Mouse (Mus musculus) MEL (cell line): ENCODE results near the gene Ptpa.

ENCODE experiments used
- CHD1 ChIP-seq: IDR thresholded peaks from 2 replicates; pipeline ENCODE4 v1.6.1; 2012; ENCODE audit warnings: low read depth, mild to moderate bottlenecking, inconsistent platforms, low read length, improper control_type of control experiment
- CTCF ChIP-seq, 3 experiments: IDR thresholded peaks in 2 of 3; conservative IDR thresholded peaks in 1 of 3; 2 replicates each; pipeline ENCODE4 v1.5.1; 2011 to 2012; ENCODE audit warnings: low read length in 3 of 3, low read depth in 2 of 3, mild to moderate bottlenecking in 2 of 3, improper control_type of control experiment in 1 of 3, inconsistent platforms in 1 of 3, mixed read lengths in 1 of 3, moderate library complexity in 1 of 3; ENCODE audit not compliant: control insufficient read depth in 1 of 3, insufficient read depth in 1 of 3, poor library complexity in 1 of 3, severe bottlenecking in 1 of 3
- EP300 ChIP-seq, 2 experiments: IDR thresholded peaks; 2 replicates each; pipeline ENCODE4 v1.6.1; 2011; ENCODE audit warnings: improper control_type of control experiment in 2 of 2, low read length in 2 of 2, low read depth in 1 of 2, mild to moderate bottlenecking in 1 of 2
- GATA1 ChIP-seq: IDR thresholded peaks from 2 replicates; pipeline ENCODE4 v1.6.1; 2011; ENCODE audit warnings: low read depth, low read length, improper control_type of control experiment
- HCFC1 ChIP-seq: IDR thresholded peaks from 2 replicates; pipeline ENCODE4 v1.6.1; 2012; ENCODE audit warnings: low read depth, mild to moderate bottlenecking, inconsistent platforms, low read length, improper control_type of control experiment, moderate library complexity
- POLR2A ChIP-seq, 2 experiments: IDR thresholded peaks; 2 replicates each; pipeline ENCODE4 v1.6.1; 2011 to 2012; ENCODE audit warnings: low read length in 2 of 2, mild to moderate bottlenecking in 2 of 2, control low read depth in 1 of 2, improper control_type of control experiment in 1 of 2, low read depth in 1 of 2, moderate library complexity in 1 of 2; ENCODE audit not compliant: control insufficient read depth in 1 of 2, insufficient read depth in 1 of 2, poor library complexity in 1 of 2
- POLR2AphosphoS5 ChIP-seq: IDR thresholded peaks from 2 replicates; pipeline ENCODE4 v1.6.1; 2012; ENCODE audit warnings: low read depth, borderline replicate concordance, mild to moderate bottlenecking, inconsistent platforms, low read length, moderate library complexity, mixed read lengths
- SMC3 ChIP-seq: IDR thresholded peaks from 2 replicates; pipeline ENCODE4 v1.6.1; 2011; ENCODE audit warnings: low read depth, low read length, improper control_type of control experiment
- TAL1 ChIP-seq: IDR thresholded peaks from 2 replicates; pipeline ENCODE4 v1.6.1; 2012; ENCODE audit warnings: mild to moderate bottlenecking, inconsistent platforms, low read length, moderate library complexity, mixed read lengths
- USF1 ChIP-seq: IDR thresholded peaks from 2 replicates; pipeline ENCODE4 v1.6.1; 2014; ENCODE audit warnings: low read depth, mild to moderate bottlenecking, inconsistent platforms, low read length, improper control_type of control experiment, moderate library complexity
- ZNF384 ChIP-seq: IDR thresholded peaks from 2 replicates; pipeline ENCODE4 v1.6.1; 2012; ENCODE audit warnings: low read depth, mild to moderate bottlenecking, inconsistent platforms, low read length, improper control_type of control experiment

DNA sequence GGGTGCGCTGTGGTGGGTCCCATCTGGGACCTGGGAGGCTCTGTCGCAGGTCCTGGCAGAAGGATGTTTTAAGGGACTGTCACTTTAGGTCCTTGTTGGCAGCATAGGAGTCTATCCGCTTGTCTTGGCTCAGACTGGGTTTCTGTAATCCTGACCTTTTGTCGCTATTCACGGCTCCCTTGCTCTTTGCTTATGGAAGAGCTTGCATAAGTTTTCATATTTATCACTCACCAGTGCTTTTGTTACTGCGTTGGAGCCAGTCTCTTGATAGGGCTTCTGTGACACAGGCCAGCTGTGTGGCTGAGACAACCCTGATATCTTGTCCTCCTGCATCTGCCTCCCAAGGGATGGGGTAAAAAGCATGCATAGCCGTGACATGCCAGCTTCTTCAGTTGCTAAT lies 36.5 kb upstream of the Ptpa start:
- no peak for TF ChIP-seq POLR2A (IDR thresholded peaks at IDR 0.05; ENCODE audit: control insufficient read depth in 1 of 2, insufficient read depth in 1 of 2, low read depth in 1 of 2, low read length in 2 of 2, poor library complexity in 1 of 2)
- TF ChIP-seq HCFC1, result no peak
- no peak for TF ChIP-seq CTCF (IDR thresholded peaks at IDR 0.05 in 2 of 3, conservative IDR thresholded peaks at IDR 0.05 in 1 of 3; ENCODE audit: control insufficient read depth in 1 of 3, insufficient read depth in 1 of 3, low read depth in 2 of 3, low read length in 3 of 3, poor library complexity in 1 of 3, severe bottlenecking in 1 of 3)
- TF ChIP-seq SMC3, result no peak
- TF ChIP-seq EP300 (IDR thresholded peaks at IDR 0.05; ENCODE audit: low read depth in 1 of 2, low read length in 2 of 2), result no peak
- TF ChIP-seq USF1, result no peak
- no peak for TF ChIP-seq GATA1
- TF ChIP-seq POLR2AphosphoS5, result no peak
- no peak for TF ChIP-seq ZNF384
- TF ChIP-seq TAL1, result no peak
- TF ChIP-seq CHD1, result no peak
